Mouse (Mus musculus) kidney, postnatal 10 days (tissue): ENCODE data around the gene Zrsr1.
A peak's percentile ranks its signal among the peaks of the same experiment; 100 is the strongest.

Source experiments
- DNase-seq: peaks from one replicate; pipeline ENCODE4 v3.0.0; 2021; ENCODE audit warnings: mixed read lengths

The Zrsr1 gene

GRCm38 (mm10) chr11:22973599-22973998 is 1.8 kb downstream of the Zrsr1 start:
- DNase-seq, result no peak

DNA sequence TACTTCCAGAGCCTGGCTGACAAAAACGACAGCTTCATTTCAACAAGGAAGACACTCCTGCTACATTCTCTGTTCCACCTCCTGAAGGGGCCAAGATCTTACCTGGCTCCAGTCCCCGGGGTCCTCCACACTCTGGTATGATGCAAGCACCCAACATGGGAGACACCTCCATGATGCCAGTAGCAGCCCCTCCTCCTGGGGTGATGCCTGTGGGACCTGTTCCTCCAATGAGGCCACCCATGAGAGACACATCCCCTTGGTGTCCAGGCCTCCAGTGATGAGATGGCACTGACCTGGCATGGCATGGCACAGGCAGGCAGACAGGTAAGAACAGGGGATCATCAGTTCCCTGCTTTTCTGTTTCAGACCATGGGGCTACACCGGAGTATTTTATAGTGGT is 6.4 kb downstream of the Zrsr1 start:
- DNase-seq, result no peak

DNA sequence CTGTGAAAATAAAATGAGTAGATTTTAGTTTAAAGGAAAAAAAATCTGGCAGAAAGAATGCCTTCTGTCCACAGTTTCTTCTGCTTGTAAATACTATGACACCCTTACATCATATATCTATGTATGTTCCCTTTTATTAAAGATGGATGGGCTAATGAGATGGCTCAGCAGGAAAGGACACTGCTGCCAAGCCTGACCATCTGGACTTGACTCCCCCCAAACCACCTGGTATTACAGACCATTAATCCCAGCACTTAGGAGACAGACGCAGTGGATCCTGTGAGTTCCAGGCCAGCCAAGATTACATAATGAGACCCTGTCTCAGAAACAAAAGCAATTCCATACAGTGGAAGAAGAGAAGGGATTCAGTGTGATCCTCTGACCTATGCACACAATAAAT is 6.9 kb downstream of the Zrsr1 start:
- no peak for DNase-seq

DNA sequence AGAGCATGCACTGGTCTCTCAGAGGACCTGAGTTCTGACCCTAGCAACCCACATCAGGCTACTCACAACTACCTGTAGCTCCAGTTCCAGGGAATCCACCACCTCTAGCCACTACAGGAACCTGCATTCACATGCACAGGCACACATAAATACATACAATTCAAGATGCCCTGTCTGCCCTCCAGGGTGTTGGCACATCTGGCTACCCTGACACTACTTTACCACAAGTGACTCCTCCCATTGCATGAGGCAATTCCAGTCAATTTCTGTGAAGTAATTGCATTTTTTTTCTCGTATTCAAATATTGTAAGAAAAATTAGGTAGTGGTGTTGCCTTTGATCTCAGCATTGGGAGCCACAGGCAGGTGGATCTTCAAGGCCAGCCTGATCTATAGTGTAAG is 7.4 kb downstream of the Zrsr1 start:
- no peak for DNase-seq

DNA sequence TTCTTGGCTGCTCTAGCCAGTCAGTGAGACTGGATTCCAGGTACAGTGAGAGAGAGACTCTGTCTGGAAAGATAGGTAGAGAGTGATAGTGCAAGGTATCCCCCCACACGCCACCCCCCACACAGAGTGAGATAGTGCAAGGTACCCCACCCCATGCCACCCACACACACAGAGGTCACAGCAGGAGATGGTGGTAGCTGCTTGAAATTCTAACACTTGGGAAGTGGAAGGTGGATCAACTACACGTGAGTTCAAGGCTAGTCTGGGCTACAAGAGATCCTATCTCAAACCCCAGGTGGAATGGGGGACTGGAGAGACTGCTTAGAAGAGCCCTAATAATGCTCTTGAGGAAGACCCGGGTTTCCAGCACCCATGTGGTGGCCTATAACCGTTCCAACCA is 9.2 kb downstream of the Zrsr1 start:
- no peak for DNase-seq

GRCm38 (mm10) chr11:22981543-22981950 is 9.7 kb downstream of the Zrsr1 start:
- DNase-seq, result peak; percentile 38

- DNase-seq, result peak; percentile 99
Observed at GRCm38 (mm10) chr11:22981984-22982757, 10.4 kb downstream of the Zrsr1 start, which contains the start of the genes Gm28048 and Commd1. Gm28048 (minus strand) TSS chr11:22982090. Commd1 (minus strand) TSS chr11:22982382.

GRCm38 (mm10) chr11:22982846-22983245 is 11.0 kb downstream of the Zrsr1 start:
- DNase-seq, result no peak

DNA sequence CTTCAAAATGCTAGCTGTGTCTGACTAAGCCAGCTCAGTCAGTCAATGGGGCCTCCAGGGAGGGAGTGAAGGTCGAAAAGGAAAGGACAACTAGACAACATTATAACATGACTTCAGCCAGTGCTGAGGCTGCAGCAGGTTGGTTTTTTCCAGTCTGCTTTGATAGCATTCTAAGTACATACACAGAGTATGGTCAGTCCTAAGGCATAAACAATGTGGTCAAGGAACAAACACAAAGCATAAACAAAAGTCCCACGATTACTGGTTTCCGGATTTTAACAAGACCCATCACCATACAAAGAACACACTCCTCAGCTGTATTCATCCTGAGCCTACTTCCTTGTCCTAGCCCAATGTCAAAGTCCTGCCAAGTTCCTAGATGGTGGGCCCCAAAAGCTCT is 13.7 kb downstream of the Zrsr1 start:
- DNase-seq, result no peak

DNA sequence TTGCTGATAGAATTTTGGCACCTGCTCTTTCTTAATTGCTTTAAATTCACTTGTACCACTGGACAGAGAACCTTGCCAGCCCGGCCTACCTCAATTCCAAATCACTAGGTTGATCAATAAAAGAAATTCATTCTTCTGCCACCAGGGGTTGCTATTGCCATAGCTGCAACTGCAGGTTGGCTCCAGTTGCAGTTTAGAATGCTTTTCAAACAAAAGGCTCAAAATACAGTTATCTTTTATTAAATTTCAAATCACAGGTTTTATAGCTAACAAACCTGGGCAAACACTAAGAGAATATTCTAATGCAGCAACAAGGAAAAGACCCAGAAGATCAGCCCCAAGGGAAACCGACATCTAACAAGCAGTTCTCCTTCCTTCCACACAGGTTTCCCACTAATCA is 15.6 kb downstream of the Zrsr1 start:
- DNase-seq, result peak; percentile 45

- no peak for DNase-seq
Observed at GRCm38 (mm10) chr11:22989786-22990185, 18.0 kb downstream of the Zrsr1 start.

DNA sequence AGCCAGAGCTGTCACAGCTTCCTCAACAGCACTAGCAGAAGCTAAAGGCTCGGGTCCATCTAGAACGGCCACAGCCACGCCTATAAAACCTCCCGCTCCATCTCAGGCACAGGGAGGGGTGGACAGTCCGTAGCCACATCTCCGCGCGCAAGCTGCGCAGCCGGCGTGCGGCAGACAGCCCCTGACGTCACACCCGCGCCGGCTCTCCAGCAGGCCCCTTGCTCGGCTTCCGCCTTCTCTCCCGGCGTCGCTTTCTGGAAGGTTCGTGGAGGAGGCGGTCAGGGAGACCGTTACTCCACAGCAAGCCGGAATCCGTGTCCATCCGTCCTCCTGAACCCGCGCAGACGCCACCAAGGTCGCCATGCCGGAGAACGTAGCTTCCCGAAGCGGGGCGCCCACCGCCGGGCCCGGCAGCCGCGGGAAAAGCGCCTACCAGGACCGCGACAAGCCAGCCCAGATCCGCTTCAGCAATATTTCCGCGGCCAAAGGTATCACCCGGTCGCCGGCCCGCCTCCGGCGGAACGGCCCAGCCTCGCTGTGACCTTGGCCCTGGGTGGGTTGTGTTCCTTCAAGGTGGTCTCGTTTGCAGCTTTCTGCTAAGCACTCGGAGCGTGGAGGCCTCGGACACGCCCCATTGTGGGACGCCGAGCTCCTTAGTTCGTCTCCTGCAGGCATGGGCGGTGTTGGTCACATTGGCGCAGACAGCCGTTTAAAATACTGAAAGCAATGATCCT is 18.8 kb downstream of the Zrsr1 start, which contains the start of gene Cct4:
Cct4 (plus strand) TSS at position 127 of the 734 bp plus-strand sequence.
- DNase-seq, result peak; percentile 97

DNA sequence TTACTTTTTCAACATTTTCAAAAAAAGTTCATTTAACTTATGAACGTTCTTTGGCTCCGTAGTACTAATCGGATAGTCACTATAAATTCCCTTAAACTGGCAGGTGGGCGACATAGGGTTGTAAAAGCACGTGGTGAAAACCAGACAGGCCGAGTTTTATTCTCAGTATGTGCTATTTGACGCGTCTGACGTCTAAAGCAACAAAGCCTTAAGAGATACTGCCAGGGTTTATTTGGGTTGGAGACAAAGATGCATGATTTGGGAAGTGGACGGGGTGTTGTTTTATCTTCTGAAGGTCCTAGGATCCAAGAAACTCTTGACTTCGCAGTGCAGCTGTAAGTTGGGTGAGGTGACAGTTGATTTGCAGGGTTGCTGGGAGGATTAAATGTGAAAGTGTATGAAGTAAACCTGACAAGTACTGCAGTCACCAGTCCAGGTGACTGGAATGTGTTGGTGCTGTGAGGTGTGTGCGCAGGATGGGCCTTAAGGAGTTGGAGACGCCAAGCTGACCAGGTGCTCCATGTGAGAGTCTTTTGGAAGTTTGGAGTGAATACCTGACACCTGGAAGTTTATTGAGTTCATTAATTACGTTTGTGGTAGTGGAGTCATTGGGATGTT is 19.5 kb downstream of the Zrsr1 start:
- no peak for DNase-seq

DNA sequence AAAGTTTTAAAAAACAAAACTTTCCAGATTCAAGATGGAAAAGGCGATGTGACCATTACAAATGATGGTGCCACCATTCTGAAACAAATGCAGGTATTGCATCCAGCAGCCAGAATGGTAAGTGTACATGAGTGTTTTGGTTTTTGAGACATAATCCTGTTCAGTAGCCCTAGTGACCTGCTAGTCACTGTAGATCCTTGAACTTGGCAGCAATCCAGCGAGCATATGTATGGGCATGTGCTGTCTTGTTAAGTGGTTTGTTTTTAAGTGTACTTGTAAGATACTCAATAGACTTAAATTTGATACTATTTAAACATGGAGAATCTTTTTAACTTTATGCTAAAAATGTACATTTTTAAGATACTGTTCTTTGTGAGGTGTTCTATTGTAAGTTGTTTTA is 22.5 kb downstream of the Zrsr1 start:
- no peak for DNase-seq

GRCm38 (mm10) chr11:22995461-22995860 is 23.7 kb downstream of the Zrsr1 start:
- DNase-seq, result no peak

DNA sequence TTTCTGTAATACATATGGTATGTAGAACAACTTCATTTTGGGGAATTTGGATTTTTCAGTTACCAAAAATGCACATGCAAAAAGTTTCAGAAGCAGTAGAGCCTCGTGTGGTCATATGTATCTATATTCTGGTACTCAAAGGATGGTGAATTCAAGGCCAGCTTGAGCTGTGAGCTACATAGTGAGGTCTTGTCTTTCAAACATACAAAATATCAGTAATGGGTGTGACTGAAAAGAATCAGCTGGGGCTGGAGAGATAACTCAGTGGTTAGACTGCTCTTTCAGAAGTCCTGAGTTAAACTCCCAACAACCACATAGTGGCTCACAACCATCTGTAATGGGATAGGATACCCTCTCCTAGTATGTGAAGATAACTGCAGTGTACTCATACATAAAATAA is 26.5 kb downstream of the Zrsr1 start:
- DNase-seq, result no peak

DNA sequence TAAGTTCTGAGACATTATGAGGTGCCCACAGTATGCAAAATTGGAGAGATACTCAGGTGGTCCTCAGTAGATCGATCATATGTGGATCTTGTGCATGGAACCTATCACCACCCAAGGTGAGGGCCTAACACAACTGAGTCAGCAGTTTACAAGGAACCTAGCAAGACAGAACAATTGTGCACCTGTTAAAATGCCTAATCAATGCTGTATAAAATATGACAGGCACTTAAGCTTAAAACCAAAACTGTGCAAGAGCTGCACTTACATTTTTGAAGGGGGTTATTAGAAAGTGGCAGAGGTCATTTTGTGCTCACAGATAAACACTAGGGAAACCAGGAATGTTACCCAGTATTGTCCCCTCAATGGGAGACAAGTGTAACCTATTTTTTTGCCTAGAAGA is 33.5 kb downstream of the Zrsr1 start:
- DNase-seq, result no peak

- DNase-seq, result no peak
Observed at GRCm38 (mm10) chr11:23007166-23007480, 35.3 kb downstream of the Zrsr1 start.

- DNase-seq, result peak; percentile 79
Observed at GRCm38 (mm10) chr11:23007481-23008180, 35.8 kb downstream of the Zrsr1 start, which contains the start of gene Fam161a. Fam161a (plus strand) TSS chr11:23007531.

GRCm38 (mm10) chr11:23008181-23008823 is 36.5 kb downstream of the Zrsr1 start:
- DNase-seq, result peak; percentile 89

GRCm38 (mm10) chr11:23008824-23009200 is 37.0 kb downstream of the Zrsr1 start:
- no peak for DNase-seq

GRCm38 (mm10) chr11:23013096-23013495 is 41.3 kb downstream of the Zrsr1 start:
- no peak for DNase-seq
